28 mouse cellular contexts compared by ENCODE assay signal in genomic region chr15:10586565-10586964, GRCm38 (mm10). TPM values are rescaled to one million over a fixed set of nuclear protein-coding genes. Genes with fewer than 3 reads are reported as not detected.
DNase-seq lines count a peak whose midpoint lies in the region; ATAC-seq and TF ChIP-seq lines count a peak whose summit lies in the region.
"Had no signal": no experiment of that assay in that cellular context is flagged by ENCODE, and none has a peak within 500 bp of the region (broad histone marks: within the 10 kb centered on the region; RNA-seq: fewer than 3 reads in every experiment).

No protein-coding gene starts in this region.

- peaks cover 12% of the 10 kb centered on the region for H3K36me3 ChIP-seq in kidney, postnatal 0 days (ENCODE audit: insufficient read depth, low read length)
- peaks cover 23% of the 10 kb centered on the region; the same call in 1 of the 2 replicates for H3K36me3 ChIP-seq in lung, postnatal 0 days (ENCODE audit: insufficient read depth, low read length)
- H3K36me3 ChIP-seq: intestine, embryonic 15.5 days; liver, embryonic 13.5 days had no signal

- CTCF ChIA-PET in Patski (lab: Charles Lee) = interaction anchor here (0.8 to 1.5 kb wide), 3 partner anchors 9 to 84 kb away, joined by 3 to 4 read pairs (median 4); no protein-coding TSS in a partner anchor

- no peak overlapping the region for H3K4me3 ChIP-seq in kidney, postnatal 0 days (replicated peaks; ENCODE audit: low read depth, low read length)
- H3K4me3 ChIP-seq in lung, postnatal 0 days (ENCODE audit: low read depth, low read length) = no peak overlapping the region
- H3K4me3 ChIP-seq: embryonic facial prominence, embryonic 15.5 days; forebrain, embryonic 15.5 days; heart, embryonic 13.5 days; intestine, embryonic 15.5 days; limb, embryonic 12.5 days; liver, embryonic 13.5 days had no signal

- POLR2A ChIA-PET in Patski (lab: Charles Lee) = interaction anchor here (1.0 kb wide), 1 partner anchor 14 kb away, joined by 3 read pairs; no protein-coding TSS in a partner anchor

- no peak for DNase-seq in kidney, postnatal 0 days (ENCODE audit: low spot score)
- no peak for DNase-seq in kidney, postnatal 4 days
- DNase-seq in lung, postnatal 0 days (ENCODE audit: low spot score) = no peak
- no peak for DNase-seq in lung, postnatal 36 days
- DNase-seq in Patski (ENCODE audit: low read depth, low spot score) = no peak
- no peak for DNase-seq in natural killer cell, adult 2 months (ENCODE audit: low spot score in 2 of 2)
- no peak for DNase-seq in kidney, postnatal 36 days
- DNase-seq: adrenal gland, postnatal 25 days; cerebellum, adult 9-10 months; gastrocnemius, postnatal 14 days; heart, adult 18-20 months; heart, postnatal 14 days; liver, embryonic 13.5 days; right cerebral cortex, postnatal 14 days; spleen, adult 18-20 months; thymus, postnatal 25 days had no signal

- no peaks in the 10 kb centered on the region for H3K9me3 ChIP-seq in kidney, postnatal 0 days (replicated peaks; ENCODE audit: low read length)
- no peaks in the 10 kb centered on the region for H3K9me3 ChIP-seq in lung, postnatal 0 days (ENCODE audit: low read length)
- H3K9me3 ChIP-seq: embryonic facial prominence, embryonic 15.5 days; forebrain, embryonic 15.5 days; heart, embryonic 13.5 days; intestine, embryonic 15.5 days; limb, embryonic 12.5 days; liver, embryonic 13.5 days had no signal

- TF ChIP-seq CTCF in kidney, postnatal 0 days (IDR thresholded peaks at IDR 0.05; ENCODE audit: low read depth) = peak; percentile 46
- peak; percentile 44 for TF ChIP-seq CTCF in lung, postnatal 0 days (IDR thresholded peaks at IDR 0.05)
- TF ChIP-seq CTCF in Patski (IDR thresholded peaks at IDR 0.05) = peak; percentile 56

- H3K4me2 ChIP-seq in kidney, postnatal 0 days (ENCODE audit: low read length) = no peak overlapping the region
- H3K4me2 ChIP-seq in lung, postnatal 0 days (replicated peaks; ENCODE audit: low read depth, low read length) = no peak overlapping the region
- H3K4me2 ChIP-seq: embryonic facial prominence, embryonic 15.5 days; forebrain, embryonic 15.5 days; heart, embryonic 13.5 days; hindbrain, embryonic 14.5 days; intestine, embryonic 15.5 days; limb, embryonic 12.5 days; liver, embryonic 13.5 days; midbrain, embryonic 11.5 days had no signal

- no peaks in the 10 kb centered on the region for H3K27me3 ChIP-seq in kidney, postnatal 0 days (ENCODE audit: insufficient read depth, low read length)
- H3K27me3 ChIP-seq in lung, postnatal 0 days (replicated peaks; ENCODE audit: insufficient read depth, low read length) = no peaks in the 10 kb centered on the region
- H3K27me3 ChIP-seq in Patski = no peaks in the 10 kb centered on the region
- H3K27me3 ChIP-seq: embryonic facial prominence, embryonic 15.5 days; forebrain, embryonic 15.5 days; heart, embryonic 13.5 days; intestine, embryonic 15.5 days; limb, embryonic 12.5 days; liver, embryonic 13.5 days had no signal

- H3K27ac ChIP-seq in kidney, postnatal 0 days = no peak overlapping the region
- H3K27ac ChIP-seq in lung, postnatal 0 days (ENCODE audit: low read length) = no peak overlapping the region
- H3K27ac ChIP-seq: embryonic facial prominence, embryonic 15.5 days; forebrain, embryonic 15.5 days; heart, embryonic 13.5 days; hindbrain, embryonic 14.5 days; intestine, embryonic 15.5 days; limb, embryonic 12.5 days; liver, embryonic 13.5 days had no signal

- 85% methylated on average over 2 of the region's 2 CpGs for WGBS in kidney, postnatal 0 days
- WGBS in lung, postnatal 0 days = 86% methylated on average over 2 of the region's 2 CpGs

- ATAC-seq in kidney, postnatal 0 days (replicated peaks; ENCODE audit: low FRiP score, low read depth) = no peak
- no peak for ATAC-seq in lung, postnatal 0 days
- no peak for ATAC-seq in Patski
- ATAC-seq: forebrain, embryonic 15.5 days; intestine, embryonic 15.5 days had no signal

- in situ Hi-C loops in Patski (cut with MboI; ENCODE audit: low pct_unique_long_range_greater_than_20kb) = no loop called here

- H3K9ac ChIP-seq in kidney, postnatal 0 days (ENCODE audit: low read depth, low read length) = no peak overlapping the region
- no peak overlapping the region for H3K9ac ChIP-seq in lung, postnatal 0 days (replicated peaks; ENCODE audit: low read depth)
- H3K9ac ChIP-seq: embryonic facial prominence, embryonic 15.5 days; forebrain, embryonic 15.5 days; heart, embryonic 13.5 days; hindbrain, embryonic 14.5 days; intestine, embryonic 15.5 days; limb, embryonic 12.5 days; liver, embryonic 13.5 days had no signal

- TF ChIP-seq EP300 in lung, postnatal 0 days (IDR thresholded peaks at IDR 0.05) = no peak

- no peaks in the 10 kb centered on the region for H3K4me1 ChIP-seq in kidney, postnatal 0 days (replicated peaks; ENCODE audit: insufficient read depth, low read length)
- no peaks in the 10 kb centered on the region for H3K4me1 ChIP-seq in lung, postnatal 0 days (ENCODE audit: insufficient read depth, low read depth, low read length)
- H3K4me1 ChIP-seq: embryonic facial prominence, embryonic 15.5 days; forebrain, embryonic 15.5 days; heart, embryonic 13.5 days; intestine, embryonic 15.5 days; limb, embryonic 12.5 days; liver, embryonic 13.5 days had no signal

RNA-seq across cellular contexts. Expression of gene Ttc23l, which starts 28.1 kb away (rescaled TPM):
- polyA plus RNA-seq in kidney, postnatal 0 days (2015; fragmentation: Nextera tagmentation; extraction: Ambion mirVana) = not detected in 2 replicates
- not detected in 2 replicates for polyA plus RNA-seq in lung, postnatal 0 days (2015; fragmentation: Nextera tagmentation; extraction: Ambion mirVana)
- polyA plus RNA-seq in Patski (2021) = not detected
- polyA plus RNA-seq: C2C12; embryonic facial prominence, embryonic 15.5 days; forebrain, embryonic 15.5 days; heart, embryonic 13.5 days; hindbrain, embryonic 14.5 days; intestine, embryonic 15.5 days; kidney, embryonic 14.5 days; large intestine, adult 2 months; limb, embryonic 12.5 days; liver, embryonic 13.5 days; lung, embryonic 16.5 days; midbrain, embryonic 11.5 days; neural tube, embryonic 11.5 days had no signal
